Mouse (Mus musculus): ENCODE measurements at regions not wholly inside any gene's neighbourhood (a gene's known extent, or its start where the extent isn't known, plus 50 kb on each side); places are given as distances from the start of the nearest gene placed in this dataset.
"Not testable (repeated sequence)": the region's sequence is repeated elsewhere in the genome, so short reads cannot be mapped to it uniquely, and the experiment has no call there.

- DNase-seq (ENCODE audit: low read depth) = no peak
Measured at GRCm38 (mm10) chr2:129883417-129883816, 83.1 kb downstream of the Stk35 start.

GRCm38 (mm10) chr2:129884316-129884715 is 84.0 kb downstream of the Stk35 start:
- no peak for DNase-seq (ENCODE audit: low read depth)

GRCm38 (mm10) chr2:129885536-129885935 is 85.2 kb downstream of the Stk35 start:
- DNase-seq (ENCODE audit: low read depth) = no peak

- DNase-seq (ENCODE audit: low read depth) = peak; percentile 77
Measured at GRCm38 (mm10) chr2:129893231-129893630, 92.9 kb downstream of the Stk35 start.

GRCm38 (mm10) chr2:129893832-129894231 is 93.5 kb downstream of the Stk35 start:
- no peak for DNase-seq (ENCODE audit: low read depth)

GRCm38 (mm10) chr2:129894906-129895305 is 94.6 kb downstream of the Stk35 start:
- no peak for DNase-seq (ENCODE audit: low read depth)

- DNase-seq (ENCODE audit: low read depth) = peak; percentile 55
Measured at GRCm38 (mm10) chr2:129895369-129895768, 95.1 kb downstream of the Stk35 start.

GRCm38 (mm10) chr2:129896696-129897095 is 96.4 kb downstream of the Stk35 start:
- no peak for DNase-seq (ENCODE audit: low read depth)

- DNase-seq (ENCODE audit: low read depth) = peak; percentile 98
Measured at GRCm38 (mm10) chr2:129903383-129904135, 103.2 kb downstream of the Stk35 start.

GRCm38 (mm10) chr2:129904753-129905152 is 104.4 kb downstream of the Stk35 start:
- peak; percentile 82 for DNase-seq (ENCODE audit: low read depth)

- no peak for DNase-seq (ENCODE audit: low read depth)
Measured at GRCm38 (mm10) chr2:129908701-129909425, 103.3 kb upstream of the Tgm3 start.

- DNase-seq (ENCODE audit: low read depth) = no peak
Measured at GRCm38 (mm10) chr2:129911203-129911921, 100.8 kb upstream of the Tgm3 start.

- no peak for DNase-seq (ENCODE audit: low read depth)
Measured at GRCm38 (mm10) chr2:129912556-129912955, 99.6 kb upstream of the Tgm3 start.

GRCm38 (mm10) chr2:129914261-129914660 is 97.9 kb upstream of the Tgm3 start:
- no peak for DNase-seq (ENCODE audit: low read depth)

- DNase-seq (ENCODE audit: low read depth) = peak; percentile 24
Measured at GRCm38 (mm10) chr2:129916411-129916810, 95.7 kb upstream of the Tgm3 start.

GRCm38 (mm10) chr2:129918141-129918790 is 93.9 kb upstream of the Tgm3 start:
- no peak for DNase-seq (ENCODE audit: low read depth)

- DNase-seq (ENCODE audit: low read depth) = no peak
Measured at GRCm38 (mm10) chr2:129919551-129919950, 92.6 kb upstream of the Tgm3 start.

GRCm38 (mm10) chr2:129927218-129927617 is 84.9 kb upstream of the Tgm3 start:
- DNase-seq (ENCODE audit: low read depth) = no peak

- DNase-seq (ENCODE audit: low read depth) = no peak
Measured at GRCm38 (mm10) chr2:129933578-129933977, 78.6 kb upstream of the Tgm3 start.

- peak; percentile 25 for DNase-seq (ENCODE audit: low read depth)
Measured at GRCm38 (mm10) chr2:129942824-129943223, 69.3 kb upstream of the Tgm3 start.

- DNase-seq (ENCODE audit: low read depth) = no peak
Measured at GRCm38 (mm10) chr2:129947847-129948553, 64.1 kb upstream of the Tgm3 start.

GRCm38 (mm10) chr2:129949786-129950185 is 62.4 kb upstream of the Tgm3 start:
- not testable (repeated sequence) for DNase-seq (ENCODE audit: low read depth)
